Mouse (Mus musculus): Measurements from ENCODE around the gene Igfals. TPM values are rescaled to one million over a fixed set of nuclear protein-coding genes. Genes with fewer than 3 reads are reported as not detected.
A peak's percentile ranks its signal among the peaks of the same experiment; 100 is the strongest.

Gene Igfals
- polyA plus RNA-seq, 1 experiment: 70.3 TPM

- DNase-seq (ENCODE audit: low read depth): no peak
Measured at GRCm38 (mm10) chr17:24861785-24862184, 4.0 kb upstream of the Igfals start.

GRCm38 (mm10) chr17:24867914-24868313 lies 2.1 kb downstream of the Igfals start:
- DNase-seq (ENCODE audit: low read depth): no peak

GRCm38 (mm10) chr17:24873695-24874404 lies 8.1 kb downstream of the Igfals start:
- DNase-seq (ENCODE audit: low read depth): no peak

GRCm38 (mm10) chr17:24874405-24874745 lies 8.6 kb downstream of the Igfals start:
- DNase-seq (ENCODE audit: low read depth): no peak

DNA sequence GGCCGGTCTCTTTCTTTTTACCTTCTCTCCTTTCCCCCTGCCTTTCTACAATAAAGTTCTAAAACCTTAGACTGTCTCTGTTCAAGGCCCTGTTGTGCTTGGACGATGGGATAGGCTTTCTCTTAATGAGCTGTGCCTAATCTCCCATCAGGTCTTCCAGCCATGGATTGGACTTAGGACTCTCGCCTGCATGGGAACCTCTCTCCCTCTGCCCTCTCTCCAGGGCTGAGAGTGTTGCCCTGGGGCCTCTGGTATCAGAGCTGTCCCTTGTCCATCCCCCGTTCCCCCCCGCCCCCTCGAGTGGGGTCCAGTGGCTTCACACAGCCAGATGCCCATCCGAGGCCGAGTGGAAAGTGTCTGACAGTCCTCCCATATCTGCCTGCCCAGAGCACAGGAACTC lies 9.2 kb downstream of the Igfals start:
- DNase-seq (ENCODE audit: low read depth): no peak

DNA sequence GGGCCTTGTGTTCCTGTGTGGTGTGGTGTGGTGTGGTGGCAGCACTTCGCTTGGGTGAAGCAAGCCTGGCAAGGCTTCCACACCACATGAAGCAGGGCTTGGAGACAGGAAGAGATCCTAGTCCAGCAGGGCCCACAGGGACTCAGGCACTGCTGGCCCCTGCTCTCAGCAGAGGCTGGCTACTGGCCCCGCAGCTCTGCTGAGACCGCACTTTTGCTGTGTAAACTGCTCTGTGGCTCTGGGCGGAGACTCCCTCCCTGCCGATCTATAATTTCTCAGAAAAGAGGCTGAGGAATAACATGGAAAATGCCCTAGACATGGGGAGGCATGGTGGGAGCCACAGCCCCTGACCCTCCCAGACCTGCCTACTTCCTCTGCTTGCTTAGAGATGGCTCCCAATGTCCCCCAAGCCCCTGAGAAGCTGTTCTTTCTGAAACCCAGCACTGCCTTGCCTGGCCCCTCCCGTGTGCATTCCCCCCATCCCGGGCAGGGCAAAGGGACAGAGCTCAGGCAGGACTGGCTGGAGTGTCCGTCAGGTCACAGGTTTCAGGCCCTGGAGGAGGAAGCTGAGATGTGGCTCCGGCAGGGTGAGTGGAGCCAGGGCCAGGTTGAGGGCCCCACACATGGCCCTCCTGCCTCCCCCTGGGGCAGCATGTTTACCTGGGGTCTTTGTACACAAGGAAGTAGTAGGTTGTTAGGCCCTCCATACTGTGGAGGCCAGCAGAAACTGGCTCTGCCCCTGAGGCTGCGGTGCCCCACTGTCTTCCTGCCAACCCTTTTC lies 11.7 kb downstream of the Igfals start:
- DNase-seq (ENCODE audit: low read depth): no peak

DNA sequence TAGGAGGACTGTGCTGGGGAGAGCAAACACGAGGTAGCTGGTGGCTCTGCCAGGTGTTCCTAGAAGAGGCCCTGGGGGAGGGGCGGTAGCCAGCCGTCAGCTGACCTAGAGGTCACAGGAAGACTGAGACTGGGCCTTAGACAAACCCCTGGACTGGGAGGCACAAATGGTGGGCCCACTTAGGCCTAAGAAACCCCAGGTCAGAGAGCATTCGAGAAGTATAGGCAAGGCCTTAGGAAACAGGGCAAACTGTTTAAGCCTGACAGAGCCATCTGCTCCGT lies 12.3 kb downstream of the Igfals start:
- no peak for DNase-seq (ENCODE audit: low read depth)

DNA sequence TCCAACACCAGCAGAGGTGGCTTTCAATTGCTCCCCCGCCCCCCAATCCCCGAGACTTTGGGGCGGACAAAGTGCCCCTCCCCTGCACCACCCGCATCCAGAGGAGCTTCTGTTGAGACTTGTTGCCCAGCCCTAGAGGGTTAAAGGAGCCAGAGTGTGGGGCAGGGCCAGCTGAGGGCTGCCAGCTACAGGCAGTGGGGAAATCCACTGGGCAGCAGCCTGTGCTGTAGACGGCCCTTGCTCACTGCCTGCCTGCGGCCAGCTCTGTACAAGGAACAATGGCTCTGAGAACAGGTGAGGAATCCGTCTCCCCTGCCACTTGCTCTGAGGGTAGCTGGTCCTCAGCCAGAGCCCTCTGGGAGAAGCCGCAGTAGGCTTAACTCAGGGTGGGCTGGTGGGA lies 12.7 kb downstream of the Igfals start:
- no peak for DNase-seq (ENCODE audit: low read depth)

DNA sequence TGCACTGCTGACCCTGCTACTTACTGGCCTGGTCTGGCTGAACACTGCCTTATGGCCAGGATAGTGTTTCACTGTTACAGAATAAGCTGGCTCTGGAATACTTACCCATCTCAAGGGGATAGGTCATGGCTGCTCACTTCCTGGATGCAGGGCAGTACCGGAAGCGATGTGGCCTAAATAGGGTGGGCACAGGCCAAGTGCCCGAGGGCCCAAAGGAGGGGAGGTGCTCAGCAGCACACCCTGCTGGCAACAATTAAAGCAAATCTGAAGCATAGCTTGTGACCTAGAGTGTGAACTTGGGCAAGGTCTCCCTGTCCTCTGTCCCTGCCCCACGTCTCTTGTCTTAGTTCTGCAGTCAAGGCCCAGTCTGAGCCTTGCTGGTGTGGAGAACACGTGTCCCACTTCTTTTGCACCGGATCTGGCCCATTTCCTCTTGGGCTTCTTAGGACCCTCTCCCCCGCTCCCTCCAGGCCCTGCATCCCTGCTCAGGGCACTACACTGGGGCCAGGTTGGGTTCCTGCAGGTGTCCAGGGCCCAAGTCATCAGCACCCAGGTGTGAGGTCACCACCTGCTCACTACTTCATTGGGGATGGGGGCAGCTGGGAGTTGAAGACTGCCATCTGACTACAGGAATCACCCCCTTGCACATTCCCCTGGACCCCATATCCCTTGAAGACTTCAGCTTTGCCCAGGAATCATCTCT lies 16.1 kb downstream of the Igfals start:
- no peak for DNase-seq (ENCODE audit: low read depth)

- DNase-seq (ENCODE audit: low read depth): no peak
Measured at GRCm38 (mm10) chr17:24884391-24884790, 18.6 kb downstream of the Igfals start.

DNA sequence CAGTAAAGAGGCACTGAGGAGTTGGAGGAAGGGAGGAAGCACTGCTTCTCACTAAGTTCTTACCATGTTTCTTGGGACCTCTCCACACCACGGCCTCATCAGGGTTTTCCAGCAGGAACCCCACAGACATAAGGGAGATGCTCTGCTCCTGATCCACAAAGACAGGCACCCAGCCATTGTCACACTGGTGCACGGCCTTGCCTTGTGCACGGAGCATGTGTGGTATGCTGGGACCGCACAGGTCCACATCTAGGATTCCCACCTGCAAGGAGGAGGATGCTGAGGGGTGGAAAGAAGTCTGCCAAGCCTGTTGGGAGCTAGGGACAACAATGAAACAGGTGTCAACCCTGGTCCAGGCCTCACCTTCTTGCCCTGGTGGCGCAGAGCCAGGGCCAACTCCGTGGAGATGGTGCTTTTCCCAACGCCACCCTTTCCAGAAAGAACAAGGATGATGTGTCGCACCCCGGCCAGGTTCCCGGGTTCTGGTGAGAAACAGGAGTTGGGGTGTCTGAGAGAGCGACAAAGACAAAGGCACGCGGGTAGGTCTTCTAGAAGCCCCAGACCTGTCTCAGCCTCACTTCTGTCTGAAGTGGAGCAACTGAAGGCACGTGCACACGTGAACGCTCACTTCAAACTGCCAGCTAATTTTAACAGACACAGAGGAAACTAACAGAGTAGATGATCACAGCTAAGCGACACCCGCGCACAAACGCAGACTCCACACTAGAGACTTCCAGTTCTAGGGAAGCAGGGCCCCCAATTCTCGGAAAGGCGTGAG lies 19.7 kb downstream of the Igfals start:
- no peak for DNase-seq (ENCODE audit: low read depth)

DNA sequence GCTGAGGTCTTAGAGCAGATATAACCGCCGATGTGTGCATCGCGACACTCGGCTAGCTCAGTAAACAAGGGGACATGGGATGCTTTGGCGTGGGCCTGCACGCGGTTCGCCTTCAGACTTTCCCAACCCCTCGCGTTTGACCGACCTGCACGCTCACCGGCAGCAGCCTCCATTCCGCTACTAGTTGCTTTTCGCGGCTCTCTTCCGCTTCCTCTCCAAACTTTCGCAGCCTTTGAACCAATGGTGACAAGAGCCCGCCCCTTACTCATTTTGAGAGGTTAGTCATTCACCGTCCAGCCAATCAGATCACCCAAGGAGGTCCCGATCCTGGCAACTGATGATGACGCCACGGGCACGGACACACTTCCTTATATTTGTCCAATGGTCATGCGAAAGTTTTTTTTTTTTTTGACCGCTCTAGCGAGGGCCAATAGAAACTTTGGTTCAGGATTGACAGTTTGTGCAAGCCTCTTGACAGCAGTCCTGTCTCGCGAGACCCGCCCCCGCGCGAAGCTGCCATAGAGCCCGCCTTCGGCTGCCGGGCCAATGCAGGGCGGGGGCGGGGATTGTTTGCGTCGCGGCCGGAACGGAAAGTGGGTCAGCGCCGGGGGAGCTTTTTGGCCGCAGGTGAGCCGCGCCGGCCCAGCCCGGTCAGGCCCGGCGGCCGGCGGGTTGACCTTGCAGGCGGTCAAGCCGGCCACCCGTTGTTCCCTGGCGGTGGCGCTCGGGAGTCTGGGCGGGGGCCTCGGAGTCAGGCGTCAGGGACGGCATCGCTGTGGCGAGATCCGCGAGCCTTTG lies 20.5 kb downstream of the Igfals start, which contains the start of the genes Nubp2 and Spsb3:
Gene Nubp2, minus strand, starts transcription at position 216 of the 798 bp plus-strand sequence.
Gene Spsb3, plus strand, starts transcription at position 510 of the 798 bp plus-strand sequence.
- DNase-seq (ENCODE audit: low read depth): peak; percentile 99

GRCm38 (mm10) chr17:24886932-24887271 lies 21.1 kb downstream of the Igfals start:
- DNase-seq (ENCODE audit: low read depth): no peak

DNA sequence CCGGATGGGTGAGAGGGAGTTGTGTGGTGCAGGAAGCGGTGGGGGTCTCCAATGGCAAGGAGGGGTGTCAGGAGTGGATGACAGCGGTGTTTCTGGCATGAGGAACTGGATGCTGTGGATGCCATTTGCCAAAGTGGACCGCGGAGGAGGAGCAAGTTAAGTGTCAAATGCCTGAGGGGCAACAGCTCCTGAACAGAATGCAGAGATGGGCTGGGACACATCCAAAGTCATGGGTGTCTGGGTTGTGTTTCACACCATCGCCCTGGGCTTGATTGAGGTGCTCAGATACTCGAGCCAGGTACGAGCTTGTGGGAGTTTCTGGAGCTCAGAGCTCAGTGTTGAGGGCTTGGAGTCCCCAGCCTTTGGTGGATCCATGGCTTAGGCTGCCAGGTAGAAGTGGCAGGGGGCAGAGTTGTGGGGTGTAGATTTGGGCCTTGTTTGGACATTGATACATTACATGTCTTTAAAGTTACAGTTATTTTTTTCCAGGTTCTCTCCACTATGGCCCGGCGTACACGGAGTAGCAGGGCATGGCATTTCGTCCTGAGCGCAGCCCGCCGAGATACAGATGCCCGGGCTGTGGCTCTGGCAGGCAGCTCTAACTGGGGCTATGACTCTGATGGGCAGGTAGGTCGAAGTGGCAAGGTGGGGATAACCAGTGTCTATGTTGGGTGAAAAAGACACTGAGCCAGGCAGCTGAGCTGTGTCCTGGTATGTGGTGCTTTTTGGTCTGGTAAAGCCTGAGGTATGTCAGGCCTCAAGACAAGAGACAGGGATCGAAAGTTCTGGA lies 21.7 kb downstream of the Igfals start:
- DNase-seq (ENCODE audit: low read depth): peak; percentile 68

GRCm38 (mm10) chr17:24888862-24889261 lies 23.1 kb downstream of the Igfals start:
- no peak for DNase-seq (ENCODE audit: low read depth)

GRCm38 (mm10) chr17:24890151-24891092 lies 24.6 kb downstream of the Igfals start:
- DNase-seq (ENCODE audit: low read depth): no peak

DNA sequence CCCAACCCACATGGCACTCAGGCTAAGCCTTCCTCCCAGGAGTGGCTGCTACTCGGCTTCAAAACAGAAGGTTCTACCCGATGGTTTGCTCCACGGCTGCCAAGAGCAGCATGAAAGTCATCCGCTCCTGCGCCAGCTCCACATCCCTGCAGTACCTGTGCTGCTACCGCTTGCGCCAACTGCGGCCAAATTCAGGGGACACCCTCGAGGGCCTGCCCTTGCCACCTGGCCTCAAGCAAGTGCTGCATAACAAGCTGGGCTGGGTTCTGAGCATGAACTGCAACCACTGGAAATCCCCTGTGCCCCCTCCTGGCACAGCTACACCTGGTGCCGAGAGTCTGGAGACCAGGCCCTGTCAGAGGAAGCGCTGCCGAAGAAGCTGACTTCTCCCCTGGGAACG lies 25.5 kb downstream of the Igfals start:
- no peak for DNase-seq (ENCODE audit: low read depth)

- DNase-seq (ENCODE audit: low read depth): no peak
Measured at GRCm38 (mm10) chr17:24892785-24893184, 27.0 kb downstream of the Igfals start.

GRCm38 (mm10) chr17:24893276-24893675 lies 27.5 kb downstream of the Igfals start:
- no peak for DNase-seq (ENCODE audit: low read depth)
